Mouse (Mus musculus): ENCODE measurements around the gene Adgrl2.

The Adgrl2 gene

DNA sequence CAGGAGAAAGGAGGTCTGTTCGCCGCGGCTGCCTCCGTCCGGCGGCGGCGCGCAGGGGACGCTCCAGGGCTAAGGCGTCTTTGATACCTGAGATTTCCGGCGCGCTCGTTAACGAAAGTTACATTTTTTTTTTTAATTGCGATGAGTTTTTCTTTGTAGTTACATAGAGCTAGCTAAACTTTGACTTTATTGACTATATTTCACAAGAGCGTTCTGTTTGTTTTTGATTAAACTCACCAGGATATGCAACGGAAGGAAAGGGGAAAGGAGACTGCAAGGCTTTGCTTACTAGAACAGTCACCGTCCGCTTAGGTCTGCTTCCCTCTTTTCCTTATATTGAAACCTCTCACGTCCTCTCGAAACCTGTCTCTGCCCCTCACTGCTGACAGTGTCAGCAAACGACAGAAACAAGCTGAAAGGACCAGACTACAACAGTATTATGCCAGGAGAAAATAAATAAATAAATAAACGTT is at the start of gene Adgrl2:
TSS of gene Adgrl2 (minus strand) at position 25 of the 473 bp plus-strand sequence.
- DNase-seq (ENCODE audit: low spot score in 2 of 2): no peak

DNA sequence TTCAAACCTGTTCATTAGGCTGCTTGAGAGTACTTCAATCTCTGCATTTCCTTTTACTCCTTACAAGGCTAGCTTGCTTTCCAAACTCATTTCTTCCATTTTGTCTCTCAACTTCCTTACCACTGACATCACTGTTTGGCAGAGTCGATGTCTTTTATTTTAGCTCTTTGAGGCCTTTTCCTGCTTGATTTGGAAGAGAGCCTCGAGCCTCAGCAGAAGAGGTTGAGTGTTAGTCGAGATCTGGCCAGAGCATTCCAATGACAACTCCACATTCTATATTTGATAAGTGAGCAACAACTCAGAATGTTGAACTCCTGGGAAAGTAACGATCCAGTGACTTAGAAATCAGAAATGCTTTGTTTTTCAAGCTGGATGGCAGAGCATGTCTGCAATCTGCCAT is 48.4 kb upstream of the Adgrl2 start:
- no peak for DNase-seq (ENCODE audit: low spot score in 2 of 2)

DNA sequence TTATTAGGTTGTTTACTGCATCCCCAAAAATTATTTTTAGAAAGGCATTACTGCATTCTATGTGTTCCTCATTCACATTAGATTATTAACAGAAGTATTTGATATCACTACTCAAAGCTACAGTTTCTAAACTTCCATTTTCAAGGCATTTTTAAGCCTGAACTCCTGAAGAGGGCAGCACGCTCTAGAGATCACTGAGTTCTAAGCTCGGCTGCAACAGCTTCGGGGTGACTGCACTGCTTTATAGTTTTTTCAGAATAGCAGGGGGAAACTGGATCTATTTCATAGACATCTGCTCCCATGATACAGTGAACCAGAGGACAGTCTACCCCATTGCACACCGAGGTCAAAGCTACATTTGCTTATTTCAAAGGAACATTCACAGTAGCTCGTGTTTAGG is 29.6 kb upstream of the Adgrl2 start:
- DNase-seq (ENCODE audit: low spot score in 2 of 2): no peak

DNA sequence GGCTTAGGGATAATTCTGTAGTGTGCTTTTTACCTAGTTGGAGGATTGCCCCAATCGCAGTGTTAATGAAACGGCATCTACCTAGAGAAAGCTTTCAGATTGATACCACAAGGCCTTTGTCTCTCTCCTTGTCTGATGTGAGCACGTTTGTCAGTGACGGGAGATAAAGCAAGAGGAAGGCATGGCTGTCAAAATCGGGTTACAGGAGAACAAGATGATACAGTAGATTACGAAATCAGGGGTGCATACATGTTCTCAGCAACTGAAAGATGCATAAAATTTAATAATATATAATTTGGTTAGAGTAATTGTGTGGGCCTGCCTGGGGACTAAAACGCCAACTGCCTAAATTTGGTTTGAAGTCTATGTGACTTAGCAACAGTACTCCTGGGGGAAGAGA is 19.0 kb upstream of the Adgrl2 start:
- DNase-seq (ENCODE audit: low spot score in 2 of 2): no peak

DNA sequence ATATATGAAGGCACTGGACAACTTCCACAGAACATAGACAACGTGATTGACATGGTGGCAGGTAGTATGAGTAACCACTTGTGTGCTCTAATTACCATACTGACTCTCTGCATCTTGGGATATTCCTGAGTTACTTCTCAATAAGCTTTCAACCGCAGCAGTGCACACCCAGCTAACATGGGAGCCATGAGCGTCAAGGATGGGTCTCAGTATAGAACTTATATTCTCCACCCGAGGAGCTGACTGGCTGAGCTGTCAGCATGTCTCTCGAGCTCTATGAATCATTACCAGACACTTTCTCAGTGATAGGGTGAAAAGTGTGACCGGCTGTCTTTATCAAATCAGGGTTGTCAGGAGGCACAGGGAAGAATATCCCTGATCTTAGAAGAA is 18.3 kb upstream of the Adgrl2 start:
- no peak for DNase-seq (ENCODE audit: low spot score in 2 of 2)

DNA sequence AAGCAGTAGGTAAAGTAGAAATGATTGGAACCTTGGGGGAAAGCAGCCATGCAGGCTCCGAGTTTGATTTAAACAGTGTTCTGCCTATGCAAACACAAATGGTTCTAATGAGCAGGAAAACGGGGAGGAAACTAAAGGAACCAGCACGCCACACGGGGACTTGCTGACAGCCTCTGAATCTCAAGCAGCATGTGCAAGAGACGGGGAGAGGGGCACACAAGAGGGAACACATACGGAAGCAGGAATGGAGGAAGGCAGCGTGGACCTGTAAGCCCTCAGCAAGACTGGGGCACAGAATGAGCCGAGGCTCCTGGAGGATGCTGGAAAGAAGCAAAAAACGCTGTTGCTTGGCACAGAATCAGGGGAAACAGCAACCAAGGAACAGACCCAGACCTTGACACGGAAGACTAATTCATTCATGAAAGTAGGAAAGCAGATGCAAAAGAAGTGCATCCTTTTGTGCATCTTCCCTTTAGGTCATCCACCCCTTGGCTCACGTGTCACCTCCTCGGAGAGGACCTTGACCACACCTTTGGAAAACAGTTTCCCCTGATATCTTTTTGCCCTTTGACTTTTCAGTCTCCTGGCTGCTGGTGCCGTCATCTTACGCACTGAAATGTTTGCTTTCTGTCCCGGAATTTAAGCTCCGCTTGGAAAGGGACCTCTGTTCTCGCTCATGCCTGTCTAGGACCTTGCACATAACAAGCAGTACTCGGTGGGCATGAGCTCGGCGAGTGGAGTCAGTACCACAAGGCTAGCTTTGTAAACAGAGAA is 17.7 kb upstream of the Adgrl2 start:
- no peak for DNase-seq (ENCODE audit: low spot score in 2 of 2)

DNA sequence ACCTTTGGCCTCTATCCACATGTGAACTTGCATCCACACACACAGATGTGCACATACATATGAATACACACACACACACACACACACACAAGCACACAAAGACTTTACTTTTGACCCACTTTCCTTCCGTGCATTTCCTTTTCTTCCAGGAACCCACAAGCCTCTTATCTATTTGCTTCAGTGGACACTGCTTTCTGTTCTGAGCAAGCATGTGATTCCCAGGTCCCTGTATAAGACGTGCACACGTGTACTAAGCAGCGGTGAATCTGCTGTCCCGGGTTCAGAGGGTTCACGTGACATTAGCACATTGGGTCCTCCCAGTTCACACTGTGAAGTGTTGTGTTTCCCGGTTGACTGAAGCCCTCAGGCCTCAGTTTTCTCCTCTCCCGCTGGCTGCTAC is 11.0 kb upstream of the Adgrl2 start:
- DNase-seq (ENCODE audit: low spot score in 2 of 2): no peak

DNA sequence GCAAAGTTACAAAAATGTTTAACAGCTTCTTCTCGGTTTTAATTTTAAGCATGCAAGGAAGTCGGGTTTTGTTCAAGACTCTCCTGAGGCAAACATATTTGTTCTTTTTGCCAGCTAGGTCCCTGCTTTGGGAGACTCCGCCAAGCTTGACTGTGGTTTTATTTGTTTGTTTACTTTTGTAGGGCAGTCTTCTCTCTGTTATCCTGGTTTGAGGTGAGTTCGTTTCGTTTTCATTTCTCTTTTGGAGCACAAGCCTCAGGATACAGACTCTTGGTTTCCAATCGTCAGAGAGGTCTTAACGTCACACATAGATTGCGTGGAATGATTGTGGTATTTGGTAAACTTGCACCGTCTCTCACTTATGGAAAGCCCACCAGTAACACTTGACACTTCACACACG is 8.3 kb upstream of the Adgrl2 start:
- no peak for DNase-seq (ENCODE audit: low spot score in 2 of 2)

DNA sequence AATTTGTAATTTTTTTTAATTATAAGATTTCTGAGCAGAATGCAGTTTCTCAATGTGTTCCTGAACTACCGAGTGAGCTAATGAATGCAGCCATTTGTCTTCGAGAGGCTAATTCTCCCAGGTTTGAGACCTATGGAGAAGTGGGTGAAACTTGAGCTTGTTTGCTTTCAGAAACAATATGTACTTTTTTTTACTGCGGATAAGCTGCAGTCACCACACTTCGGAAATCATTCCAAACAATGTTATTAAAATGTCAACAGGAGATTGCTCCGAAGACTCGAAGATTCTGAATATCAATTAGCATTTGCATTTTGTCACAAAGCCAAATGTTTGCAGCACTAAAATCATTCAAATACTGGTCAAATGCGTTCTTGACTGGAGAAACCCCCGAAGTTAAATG is 701 bp upstream of the Adgrl2 start:
- no peak for DNase-seq (ENCODE audit: low spot score in 2 of 2)

DNA sequence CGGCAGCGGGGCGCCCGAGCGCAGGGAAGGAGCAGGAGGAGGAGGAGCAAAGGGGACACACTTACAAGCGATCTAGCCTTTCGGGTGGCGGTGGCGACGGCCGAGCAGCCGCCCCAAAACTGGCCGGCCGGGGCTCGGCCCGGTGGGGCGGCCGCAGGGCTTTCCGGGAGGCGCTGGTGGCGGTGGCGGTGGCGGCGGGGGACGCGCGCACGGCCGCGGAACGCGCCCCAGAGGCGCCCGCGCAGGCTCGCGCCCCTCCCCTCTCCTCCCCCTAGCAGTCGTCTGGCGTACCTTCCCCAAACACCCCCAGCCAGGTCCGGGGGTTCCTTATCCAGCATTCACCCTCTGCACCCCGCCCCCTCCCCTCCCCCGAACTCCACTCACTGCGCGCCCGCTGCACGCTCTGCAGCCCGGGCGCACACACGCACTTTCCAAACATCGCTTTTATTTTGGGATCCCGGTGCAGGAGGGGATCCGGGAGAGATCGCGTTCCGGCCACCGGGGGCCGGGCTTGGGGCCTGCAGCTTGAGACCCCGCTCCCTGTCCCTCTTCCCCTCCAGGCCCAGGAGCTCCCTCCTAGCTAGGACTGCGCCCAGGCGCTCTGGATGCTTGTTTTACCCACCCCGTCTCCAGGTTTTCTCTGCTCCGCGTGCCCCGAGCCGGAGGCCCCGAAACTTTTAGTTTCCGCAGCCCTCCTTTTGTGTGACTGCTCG is 381 bp downstream of the Adgrl2 start:
- DNase-seq (ENCODE audit: low spot score in 2 of 2): peak in 1 of 2 experiments; percentile 33

DNA sequence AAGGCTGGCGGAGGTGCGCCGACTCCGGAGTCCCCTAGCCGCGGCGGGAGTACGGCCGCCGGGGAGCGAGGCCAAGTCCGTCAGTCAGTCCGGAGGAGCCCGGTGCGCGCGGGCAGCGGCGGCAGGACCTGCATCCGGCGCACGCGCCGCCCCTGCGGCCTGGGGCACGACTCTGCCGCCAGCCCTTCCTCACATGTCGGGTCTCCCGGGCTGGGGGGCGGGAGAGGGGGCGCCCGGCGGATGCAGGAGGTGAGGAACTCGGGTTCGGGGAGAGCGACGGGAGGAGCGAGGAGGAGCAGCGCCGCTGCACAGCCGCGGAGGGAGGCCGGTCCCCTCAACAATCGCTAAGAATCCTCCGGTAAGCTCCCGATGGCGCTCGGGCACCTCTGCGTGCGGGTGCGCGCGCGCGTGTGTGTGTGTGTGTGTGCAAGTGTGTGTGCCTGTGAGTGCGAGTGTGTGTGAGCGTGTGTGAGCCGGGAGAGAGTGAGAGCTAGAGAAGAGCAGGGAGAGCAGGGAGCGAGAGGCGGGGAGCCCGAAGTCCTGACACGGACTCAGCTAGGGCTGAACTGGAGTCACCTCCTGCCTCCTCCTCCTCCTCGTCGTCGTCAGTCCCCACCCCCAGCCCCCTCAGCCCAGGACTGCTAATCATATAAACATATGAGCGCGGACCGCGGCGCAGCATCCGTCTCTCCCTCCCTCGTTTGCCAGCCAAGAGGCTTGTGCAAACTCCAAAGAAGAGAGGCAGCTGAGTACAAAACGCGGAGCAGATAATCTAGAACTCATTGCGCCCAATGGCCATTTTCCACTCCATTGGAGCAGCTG is 1.1 kb downstream of the Adgrl2 start:
- peak; percentile 70 to 72 for DNase-seq (ENCODE audit: low spot score in 2 of 2)

DNA sequence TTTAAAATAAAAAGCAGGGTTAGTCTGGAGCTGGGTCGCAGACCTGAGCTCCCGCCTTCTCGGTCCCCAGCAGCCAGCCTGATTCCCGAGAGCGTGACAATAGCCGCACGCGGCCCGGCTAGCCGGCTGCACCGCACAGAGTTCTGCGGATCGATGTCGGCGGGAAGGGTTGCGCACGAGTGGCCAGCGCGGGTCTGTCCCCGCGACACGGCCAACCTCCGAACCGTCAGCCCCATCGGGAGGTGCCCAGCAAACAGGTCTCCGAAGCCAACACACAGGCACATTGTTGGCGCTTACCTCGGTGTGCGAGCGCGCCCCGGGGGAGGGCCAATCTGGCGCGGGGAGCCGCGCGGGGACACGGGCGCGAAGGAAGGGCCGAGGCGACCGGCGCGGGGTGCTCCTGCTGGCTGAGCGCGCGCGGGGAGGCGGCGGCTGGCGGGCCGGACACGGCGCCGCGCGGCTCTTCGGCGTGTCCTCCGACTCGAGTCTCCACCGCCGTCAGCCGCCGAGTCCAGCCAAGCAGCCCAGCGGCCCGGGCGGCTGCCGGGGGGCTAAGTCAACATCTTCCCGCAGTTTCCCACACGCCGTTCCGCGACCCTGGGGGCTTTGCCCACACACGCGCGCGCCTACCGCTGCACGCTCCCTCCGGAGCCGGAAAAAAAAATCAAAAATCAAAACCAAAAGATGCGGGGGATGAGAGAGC is 1.9 kb downstream of the Adgrl2 start:
- no peak for DNase-seq (ENCODE audit: low spot score in 2 of 2)

DNA sequence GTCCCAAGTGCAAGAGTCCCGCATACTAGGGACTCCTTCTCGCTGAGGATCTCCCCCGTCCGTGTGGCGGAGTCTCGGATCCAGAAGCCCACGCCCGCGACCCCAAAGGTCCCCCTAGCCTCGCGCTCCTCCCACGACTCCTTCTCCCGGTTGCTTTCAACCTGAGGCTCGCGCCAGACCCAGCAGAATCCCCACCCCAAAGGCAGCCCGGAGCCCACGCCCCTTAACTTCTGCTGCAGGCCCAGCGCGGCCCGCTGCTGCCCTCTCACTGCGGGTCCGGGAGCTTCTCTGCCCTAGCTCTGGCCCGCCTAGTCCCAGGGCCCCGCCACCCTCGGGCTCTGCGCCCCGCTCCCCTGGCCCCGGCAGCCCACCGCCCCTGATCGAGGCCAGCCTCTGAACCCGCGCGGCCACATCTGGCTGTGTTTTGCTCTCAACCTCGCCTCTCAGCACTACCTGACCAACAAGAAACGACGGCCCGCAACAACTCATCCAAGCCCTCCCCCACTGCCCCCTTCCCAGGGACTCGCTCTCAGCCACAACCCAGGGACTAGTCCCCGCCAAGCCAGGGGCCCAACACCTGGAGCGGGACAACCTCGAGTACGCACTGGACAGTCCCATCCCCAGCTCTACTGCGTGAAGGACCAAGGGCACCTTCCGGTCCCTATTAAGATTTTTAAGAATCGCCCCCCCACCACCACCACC is 2.6 kb downstream of the Adgrl2 start:
- peak; percentile 30 to 46 for DNase-seq (ENCODE audit: low spot score in 2 of 2)

DNA sequence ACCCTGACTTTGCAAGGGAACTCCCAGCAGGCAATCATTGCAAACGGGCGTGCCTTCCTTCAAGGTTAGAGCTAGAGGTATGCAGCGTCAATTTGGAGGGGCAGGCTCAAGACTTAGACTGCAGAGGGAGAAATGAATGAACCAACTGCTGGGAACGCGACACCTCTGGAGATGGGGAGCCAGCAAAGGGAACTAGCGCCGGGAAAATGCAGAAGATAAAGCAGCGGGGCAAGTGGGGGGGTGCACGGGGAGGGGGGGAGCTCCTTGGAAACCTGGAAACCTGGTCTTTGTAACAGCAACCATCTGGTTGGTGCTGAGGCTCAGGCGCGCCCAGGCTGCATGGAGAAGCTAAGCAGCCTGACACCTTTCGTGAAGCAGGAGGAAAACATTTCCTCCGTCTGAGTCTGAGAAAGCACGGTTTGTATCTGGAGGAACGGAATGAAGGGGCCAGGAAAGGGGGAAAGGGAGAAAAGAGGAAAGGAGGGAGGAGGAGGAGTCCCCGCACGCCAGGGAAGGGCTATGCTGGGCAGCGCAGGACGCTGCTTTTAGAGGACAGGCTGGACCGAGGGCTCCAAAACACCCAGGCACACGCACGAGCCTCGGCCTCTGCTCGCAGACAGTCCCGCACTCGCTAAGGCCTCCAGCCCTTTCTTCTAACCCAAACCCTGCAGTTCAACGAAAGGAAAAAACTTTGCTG is 3.3 kb downstream of the Adgrl2 start:
- DNase-seq (ENCODE audit: low spot score in 2 of 2): no peak

DNA sequence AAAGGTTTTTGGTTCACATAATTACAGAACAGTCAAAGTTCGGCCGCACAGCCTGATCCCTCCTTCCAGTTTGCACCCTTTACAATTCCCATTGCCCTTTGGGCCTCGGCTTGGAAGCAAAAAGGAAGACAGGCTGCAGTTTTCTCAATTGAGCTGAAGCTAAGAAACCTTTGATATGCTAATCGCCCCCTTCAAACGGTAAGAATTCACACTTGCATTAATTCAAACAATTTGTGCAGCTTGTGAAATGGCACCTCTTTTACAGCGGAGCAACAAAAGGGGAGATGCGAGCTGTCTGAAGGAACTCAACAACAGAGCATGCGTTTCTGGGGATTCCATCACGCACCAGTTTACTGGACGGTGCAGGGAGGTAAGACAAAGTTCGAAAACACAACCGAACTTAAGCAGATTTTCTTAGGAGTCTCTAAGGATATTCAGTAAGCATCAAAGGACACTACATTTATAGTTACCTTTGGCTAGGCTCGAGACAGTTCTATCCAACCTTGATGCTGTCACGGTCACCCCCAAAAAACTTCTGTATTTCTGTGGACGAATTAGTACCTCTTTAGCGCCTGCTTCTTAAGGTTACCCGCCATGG is 4.0 kb downstream of the Adgrl2 start:
- DNase-seq (ENCODE audit: low spot score in 2 of 2): no peak

DNA sequence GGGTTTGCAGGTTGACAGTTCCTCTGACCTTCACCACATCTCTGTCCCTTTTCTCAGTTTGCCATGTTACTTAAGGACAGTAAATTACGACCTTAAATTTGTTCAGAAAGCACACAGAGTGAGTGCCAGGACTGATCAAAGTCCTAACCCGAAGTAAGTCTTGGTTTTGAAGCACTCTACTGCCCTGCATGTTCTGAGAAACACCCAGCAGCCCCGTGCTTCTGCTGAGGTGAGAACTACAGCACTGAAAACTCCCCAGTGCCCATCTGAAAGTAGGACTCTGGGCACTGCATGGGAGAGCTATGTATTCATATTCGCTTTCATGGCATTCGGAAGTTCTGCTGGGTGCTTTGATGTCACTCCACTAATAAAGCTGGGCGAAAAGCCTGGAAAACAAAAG is 6.0 kb downstream of the Adgrl2 start:
- no peak for DNase-seq (ENCODE audit: low spot score in 2 of 2)

DNA sequence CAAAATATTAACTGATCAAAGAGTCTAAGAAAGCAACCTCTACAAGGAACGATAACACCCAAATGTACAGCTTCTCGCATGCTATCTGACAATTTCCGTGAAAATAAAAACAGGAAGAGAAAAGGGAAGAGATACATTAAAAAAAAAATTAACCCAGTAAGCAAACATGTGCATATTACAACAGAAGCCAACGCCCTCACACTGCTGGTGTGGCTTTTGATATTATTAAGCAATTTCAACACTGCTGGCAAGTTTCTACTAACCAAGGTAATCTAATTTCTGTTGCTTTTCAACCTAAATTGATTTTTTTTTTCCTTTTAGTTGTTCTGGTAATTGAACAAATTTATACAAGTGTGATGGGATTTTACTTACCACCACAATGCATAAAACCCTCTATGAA is 8.0 kb downstream of the Adgrl2 start:
- no peak for DNase-seq (ENCODE audit: low spot score in 2 of 2)

DNA sequence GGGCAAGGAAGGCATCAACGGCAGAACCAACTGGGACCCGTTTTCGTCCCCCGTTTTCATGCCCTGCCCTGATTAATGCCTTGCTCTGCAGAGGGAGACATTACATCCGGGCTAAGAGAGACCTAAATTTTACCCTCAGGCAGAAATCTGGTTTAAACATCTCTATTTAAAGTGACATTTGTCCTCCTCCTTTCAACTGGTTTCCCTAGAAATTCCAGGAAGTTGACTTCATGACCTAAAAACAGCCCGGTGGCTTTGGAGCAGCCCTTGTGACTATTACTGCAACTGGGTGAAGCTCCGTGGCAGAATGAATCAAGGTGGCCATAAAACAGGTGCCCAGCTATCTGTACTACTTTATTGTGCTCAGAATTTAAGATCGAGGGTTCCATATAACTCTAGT is 8.6 kb downstream of the Adgrl2 start:
- no peak for DNase-seq (ENCODE audit: low spot score in 2 of 2)

DNA sequence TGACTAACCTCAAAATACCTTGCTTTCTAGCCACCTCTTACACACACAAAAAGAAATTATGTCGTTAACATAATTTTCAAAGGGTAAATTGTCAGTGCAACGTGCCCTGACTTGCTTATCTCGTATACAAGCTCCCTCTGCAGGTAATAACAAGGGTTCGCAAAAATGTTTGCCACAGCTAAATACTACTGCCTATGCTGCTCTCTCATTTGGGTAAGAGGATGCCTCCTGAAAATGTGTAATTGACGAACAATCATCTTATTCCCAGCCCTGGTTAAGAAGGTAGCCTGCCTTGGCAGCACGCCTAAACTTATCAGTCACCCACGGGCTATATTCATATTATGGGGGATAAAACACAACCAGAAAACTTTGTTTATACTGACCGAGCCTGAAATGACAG is 11.8 kb downstream of the Adgrl2 start:
- no peak for DNase-seq (ENCODE audit: low spot score in 2 of 2)

DNA sequence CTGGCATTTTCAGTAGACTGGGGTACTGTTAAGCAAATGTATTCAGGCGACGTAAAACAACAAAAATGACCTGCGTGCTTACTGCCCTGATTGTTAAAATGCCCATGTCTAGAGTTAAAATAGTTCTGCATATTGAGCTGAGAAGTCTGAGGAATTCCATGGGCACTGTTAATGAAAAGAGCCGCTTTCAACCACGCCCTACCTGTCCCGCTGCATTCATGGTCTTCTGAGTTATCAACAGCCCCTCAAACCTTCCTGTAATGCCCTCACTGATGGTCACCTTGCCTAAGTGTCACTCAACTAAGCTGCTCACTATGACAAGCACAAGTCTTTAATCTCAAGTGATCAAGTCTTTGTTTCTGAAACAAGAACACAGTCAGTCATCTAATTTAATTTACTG is 12.5 kb downstream of the Adgrl2 start:
- DNase-seq (ENCODE audit: low spot score in 2 of 2): no peak

All from right cerebral cortex, postnatal 36 days (tissue).